Comparison of ENCODE assay signal across 32 mouse cellular contexts in the genomic region with DNA sequence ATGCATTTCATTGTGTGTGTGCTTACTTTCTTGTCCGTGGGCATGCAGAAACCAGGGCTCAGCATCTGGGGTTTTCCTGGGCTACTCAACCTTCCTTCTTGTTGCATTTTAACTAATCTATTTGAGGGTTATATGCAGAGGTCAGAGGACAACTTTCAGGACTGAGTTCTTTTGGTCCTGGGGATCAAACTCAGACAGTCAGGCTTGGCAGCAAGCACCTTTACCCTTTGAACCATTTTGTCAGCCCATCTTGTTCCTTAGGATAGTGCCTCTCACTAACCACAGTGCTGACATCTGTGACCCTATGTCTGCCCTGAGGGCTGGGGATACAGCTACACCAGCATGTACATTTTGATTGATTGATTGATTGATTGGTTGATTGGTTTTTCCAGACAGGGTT. TPM values are rescaled to one million over a fixed set of nuclear protein-coding genes. Genes with fewer than 3 reads are reported as not detected.
"Had no signal": no experiment of that assay in that cellular context is flagged by ENCODE, and none has a peak within 500 bp of the region (broad histone marks: within the 10 kb centered on the region; RNA-seq: fewer than 3 reads in every experiment).

No protein-coding gene starts in this region.

- H3K27me3 ChIP-seq: embryonic facial prominence, embryonic 12.5 days; embryonic facial prominence, embryonic 13.5 days; embryonic facial prominence, embryonic 15.5 days; forebrain, embryonic 13.5 days; forebrain, embryonic 15.5 days had no signal

- H3K4me2 ChIP-seq: embryonic facial prominence, embryonic 12.5 days; embryonic facial prominence, embryonic 13.5 days; embryonic facial prominence, embryonic 15.5 days; forebrain, embryonic 12.5 days; forebrain, embryonic 13.5 days; forebrain, embryonic 15.5 days had no signal

- H3K36me3 ChIP-seq: embryonic facial prominence, embryonic 10.5 days; embryonic facial prominence, embryonic 12.5 days; embryonic facial prominence, embryonic 13.5 days; embryonic facial prominence, embryonic 15.5 days; forebrain, embryonic 10.5 days; forebrain, embryonic 12.5 days; forebrain, embryonic 15.5 days had no signal

- H3K27ac ChIP-seq: embryonic facial prominence, embryonic 10.5 days; embryonic facial prominence, embryonic 12.5 days; embryonic facial prominence, embryonic 13.5 days; embryonic facial prominence, embryonic 15.5 days; forebrain, embryonic 10.5 days; forebrain, embryonic 12.5 days; forebrain, embryonic 13.5 days; forebrain, embryonic 15.5 days; heart, adult 2 months had no signal

- H3K4me3 ChIP-seq: embryonic facial prominence, embryonic 10.5 days; embryonic facial prominence, embryonic 12.5 days; embryonic facial prominence, embryonic 13.5 days; embryonic facial prominence, embryonic 15.5 days; erythroblast, embryonic 14.5 days; forebrain, embryonic 10.5 days; forebrain, embryonic 12.5 days; forebrain, embryonic 13.5 days; forebrain, embryonic 15.5 days; gastrocnemius, adult 2 months; heart, adult 2 months had no signal

- H3K9ac ChIP-seq: embryonic facial prominence, embryonic 12.5 days; embryonic facial prominence, embryonic 13.5 days; embryonic facial prominence, embryonic 15.5 days; forebrain, embryonic 12.5 days; forebrain, embryonic 13.5 days; forebrain, embryonic 15.5 days; forebrain, postnatal 0 days had no signal

- H3K9me3 ChIP-seq: embryonic facial prominence, embryonic 13.5 days; embryonic facial prominence, embryonic 15.5 days; forebrain, embryonic 15.5 days had no signal

- ATAC-seq: forebrain, embryonic 13.5 days; forebrain, embryonic 14.5 days; forebrain, embryonic 15.5 days; forebrain, embryonic 16.5 days; forebrain, postnatal 0 days had no signal

- DNase-seq: cerebellum, adult 2 months; cerebellum, adult 8-10 months; cerebellum, adult 9-10 months; cerebellum, adult 9-11 months; cerebellum, postnatal 10 days; cerebellum, postnatal 14 days; cerebellum, postnatal 25 days; cerebellum, postnatal 36 days; embryo, embryonic 11 days; forebrain, postnatal 0 days; gastrocnemius, adult 2 months; gastrocnemius, postnatal 10 days; gastrocnemius, postnatal 14 days; gastrocnemius, postnatal 25 days; gastrocnemius, postnatal 36 days; heart, adult 11 months; heart, adult 18-20 months; heart, adult 2 months had no signal

- H3K4me1 ChIP-seq: embryonic facial prominence, embryonic 13.5 days; embryonic facial prominence, embryonic 15.5 days; forebrain, embryonic 15.5 days had no signal

RNA-seq across cellular contexts. Expression of a gene that starts 19.5 kb away (rescaled TPM):
- total RNA-seq: gastrocnemius, adult 2 months; gastrocnemius, adult 8-10 months; gastrocnemius, postnatal 25 days; gastrocnemius, postnatal 4 days; heart, adult 2 months had no signal
- polyA plus RNA-seq: embryonic facial prominence, embryonic 10.5 days; embryonic facial prominence, embryonic 12.5 days; forebrain, embryonic 11.5 days; forebrain, embryonic 12.5 days; forebrain, embryonic 14.5 days; forebrain, postnatal 0 days had no signal
